Mouse (Mus musculus): Measurements from ENCODE around the gene Ccnb3. TPM values are rescaled to one million over a fixed set of nuclear protein-coding genes. Genes with fewer than 3 reads are reported as not detected.
"Not testable (repeated sequence)": the region's sequence is repeated elsewhere in the genome, so short reads cannot be mapped to it uniquely, and the experiment has no call there.

The Ccnb3 gene
- total RNA-seq (2021) = not detected
- long read RNA-seq, experiment 1 = 0 reads
- long read RNA-seq, experiment 2 = 0 reads

GRCm38 (mm10) chrX:7041519-7041918 lies at the start of gene Ccnb3:
TSS of gene Ccnb3 (minus strand) at chrX:7041619.
- no peak for DNase-seq

- no peak for DNase-seq
Observed at GRCm38 (mm10) chrX:7090323-7090722, 48.9 kb upstream of the Ccnb3 start.

GRCm38 (mm10) chrX:7085878-7086277 lies 44.5 kb upstream of the Ccnb3 start:
- no peak for DNase-seq

GRCm38 (mm10) chrX:7079820-7080429 lies 38.5 kb upstream of the Ccnb3 start:
- no peak for DNase-seq

DNA sequence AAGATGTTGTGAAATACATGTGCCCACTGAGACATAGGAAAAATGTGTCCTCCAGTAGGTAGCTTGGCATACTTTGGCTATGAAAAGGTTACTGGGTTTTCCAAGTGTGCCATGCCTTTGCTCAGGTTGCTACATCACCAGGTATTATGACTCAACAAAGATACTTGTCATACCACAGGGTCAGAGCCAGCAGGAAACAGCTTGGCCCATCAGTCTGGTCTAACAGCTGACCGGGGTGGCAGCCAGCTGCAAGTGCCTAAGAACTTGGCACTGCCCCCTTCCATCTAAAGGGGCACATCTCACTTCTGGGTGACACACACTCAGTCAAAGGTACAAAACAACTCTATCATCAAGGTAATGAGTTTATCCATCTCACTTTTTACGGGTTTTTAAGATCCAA lies 26.6 kb upstream of the Ccnb3 start:
- DNase-seq = no peak

DNA sequence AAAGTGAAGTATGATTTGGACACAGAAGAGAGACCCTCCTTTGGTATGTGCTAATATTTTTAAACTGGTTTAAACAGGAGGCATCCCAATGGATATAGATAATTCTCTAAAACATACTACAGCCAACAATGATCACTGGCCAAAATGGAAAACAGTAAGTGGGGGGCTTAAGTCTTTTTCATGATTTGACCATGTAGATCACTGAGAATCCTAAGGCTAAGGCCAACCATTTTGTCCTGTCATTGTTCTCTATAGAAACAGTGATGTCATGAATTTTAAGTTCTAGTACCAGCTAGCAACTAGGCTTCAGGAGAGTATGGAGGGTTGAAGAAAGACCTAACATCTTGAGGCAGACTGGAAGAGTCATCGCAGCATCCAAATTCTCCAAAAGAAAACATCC lies 25.8 kb upstream of the Ccnb3 start, which contains the start of gene Akap4:
Akap4 (plus strand) TSS at position 301 of the 400 bp plus-strand sequence.
- DNase-seq = no peak

DNA sequence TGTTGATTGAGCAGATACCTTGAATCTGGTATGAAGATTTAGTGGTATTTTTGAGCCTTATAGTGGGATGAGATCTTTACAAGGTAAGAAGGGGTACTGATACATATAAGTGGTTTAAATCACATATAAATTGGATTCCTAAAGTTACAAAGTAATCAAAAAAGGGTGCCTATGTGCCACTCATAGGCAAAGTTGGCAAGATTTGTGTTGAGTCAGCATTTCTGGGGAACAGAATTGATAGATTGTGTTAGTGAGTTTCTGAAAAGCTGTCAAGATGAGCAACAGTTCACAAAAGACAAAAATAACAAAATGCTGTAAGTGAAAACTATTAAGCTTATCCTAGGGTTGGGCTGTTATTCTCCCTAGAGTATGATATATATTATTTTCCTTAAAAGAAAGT lies 22.7 kb upstream of the Ccnb3 start:
- no peak for DNase-seq

DNA sequence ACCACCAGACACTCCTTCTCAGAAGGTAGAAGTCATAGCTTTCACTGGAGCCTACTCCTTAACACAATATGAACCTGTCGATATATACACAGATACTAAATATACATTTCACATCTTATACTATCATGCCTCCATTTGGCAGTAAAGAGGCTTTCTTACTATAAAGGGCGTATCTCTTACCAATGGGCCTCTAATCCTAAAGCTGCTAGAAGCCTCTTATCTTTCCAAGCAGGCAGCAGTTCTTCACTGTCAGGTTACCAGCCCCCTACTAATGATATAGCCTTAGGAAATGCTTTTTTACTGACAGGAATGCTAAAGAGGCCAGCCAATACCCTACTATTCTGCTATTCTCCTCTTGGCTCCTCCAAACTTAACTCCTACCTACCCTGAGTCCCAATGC lies 16.2 kb upstream of the Ccnb3 start:
- DNase-seq = no peak

- DNase-seq = no peak
Observed at GRCm38 (mm10) chrX:7057056-7057455, 15.6 kb upstream of the Ccnb3 start.

DNA sequence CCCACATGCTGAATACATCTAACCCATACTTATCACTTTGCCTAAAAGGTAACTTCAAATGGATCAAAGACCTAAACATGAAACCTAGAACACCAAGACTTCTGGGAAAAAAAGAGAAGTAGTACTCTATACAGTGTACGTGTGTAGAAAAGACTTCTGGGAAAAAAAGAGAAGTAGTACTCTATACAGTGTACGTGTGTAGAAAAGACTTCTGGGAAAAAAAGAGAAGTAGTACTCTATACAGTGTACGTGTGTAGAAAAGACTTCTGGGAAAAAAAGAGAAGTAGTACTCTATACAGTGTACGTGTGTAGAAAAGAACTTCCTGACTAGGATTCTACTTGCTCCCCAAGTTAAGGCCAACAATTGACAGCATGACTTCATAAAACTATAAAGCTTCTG lies 57.5 kb downstream of the Ccnb3 start:
- not testable (repeated sequence) for DNase-seq

GRCm38 (mm10) chrX:6971956-6972355 lies 69.5 kb downstream of the Ccnb3 start:
- DNase-seq = no peak

DNA sequence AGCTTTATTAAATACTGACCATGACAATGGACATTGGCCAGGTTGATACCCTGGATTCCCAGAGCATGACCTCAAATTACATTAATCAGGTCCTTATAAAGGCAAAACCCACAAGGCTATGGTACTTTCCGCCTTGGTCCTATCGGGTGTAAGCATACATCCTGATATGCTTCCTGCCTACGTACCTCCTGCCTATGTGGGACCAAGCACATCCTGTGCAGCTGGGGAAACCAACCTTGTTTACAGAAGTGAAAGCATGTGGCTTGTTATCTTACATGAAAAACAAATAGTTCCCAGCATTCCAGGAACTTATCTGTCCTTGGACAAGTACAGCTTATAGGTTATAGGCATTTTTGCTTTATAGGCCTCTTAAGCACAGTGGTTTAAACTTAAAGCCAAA lies 72.8 kb downstream of the Ccnb3 start:
- DNase-seq = no peak

Other genes starting within 250 kb of the Ccnb3 start
- gene Akap4, start 25.9 kb upstream of the Ccnb3 start, total RNA-seq (2021) = not detected